Mouse (Mus musculus) granulocyte monocyte progenitor cell, adult 5-6 weeks (primary cell): ENCODE measurements at regions not wholly inside any gene's neighbourhood (a gene's known extent, or its start where the extent isn't known, plus 50 kb on each side); places are given as distances from the start of the nearest gene placed in this dataset.

Source experiments
- ATAC-seq: replicated peaks from 2 replicates; pipeline ENCODE4 v1.8.0; 2016; ENCODE audit warnings: mild to moderate bottlenecking, moderate TSS enrichment, inconsistent platforms; ENCODE audit not compliant: poor library complexity, severe bottlenecking

GRCm38 (mm10) chr12:29177145-29177544, 351.0 kb upstream of the Myt1l start:
- no peak for ATAC-seq

- no peak for ATAC-seq
Measured at GRCm38 (mm10) chr12:29178168-29178895, 349.9 kb upstream of the Myt1l start.

GRCm38 (mm10) chr12:29179405-29179804, 348.8 kb upstream of the Myt1l start:
- no peak for ATAC-seq

GRCm38 (mm10) chr12:29180576-29180975, 347.6 kb upstream of the Myt1l start:
- ATAC-seq = no peak

GRCm38 (mm10) chr12:29187619-29188018, 340.6 kb upstream of the Myt1l start:
- ATAC-seq = no peak

GRCm38 (mm10) chr12:29192391-29192790, 335.8 kb upstream of the Myt1l start:
- ATAC-seq = no peak

- ATAC-seq = no peak
Measured at GRCm38 (mm10) chr12:29211946-29212345, 316.2 kb upstream of the Myt1l start.

- no peak for ATAC-seq
Measured at GRCm38 (mm10) chr12:29213625-29214024, 314.6 kb upstream of the Myt1l start.

GRCm38 (mm10) chr12:29222099-29222498, 306.1 kb upstream of the Myt1l start:
- no peak for ATAC-seq

GRCm38 (mm10) chr12:29226001-29226400, 302.2 kb upstream of the Myt1l start:
- ATAC-seq = no peak

GRCm38 (mm10) chr12:29232492-29233447, 295.4 kb upstream of the Myt1l start:
- no peak for ATAC-seq

- no peak for ATAC-seq
Measured at GRCm38 (mm10) chr12:29236496-29236895, 291.7 kb upstream of the Myt1l start.

- no peak for ATAC-seq
Measured at GRCm38 (mm10) chr12:29237516-29237915, 290.7 kb upstream of the Myt1l start.

GRCm38 (mm10) chr12:29239482-29239881, 288.7 kb upstream of the Myt1l start:
- ATAC-seq = no peak

GRCm38 (mm10) chr12:29239975-29240374, 288.2 kb upstream of the Myt1l start:
- ATAC-seq = no peak

GRCm38 (mm10) chr12:29243087-29243486, 285.1 kb upstream of the Myt1l start:
- no peak for ATAC-seq

- ATAC-seq = no peak
Measured at GRCm38 (mm10) chr12:29246041-29246440, 282.1 kb upstream of the Myt1l start.

GRCm38 (mm10) chr12:29247356-29247755, 280.8 kb upstream of the Myt1l start:
- no peak for ATAC-seq

GRCm38 (mm10) chr12:29248459-29248858, 279.7 kb upstream of the Myt1l start:
- no peak for ATAC-seq

- no peak for ATAC-seq
Measured at GRCm38 (mm10) chr12:29256103-29256502, 272.1 kb upstream of the Myt1l start.

- no peak for ATAC-seq
Measured at GRCm38 (mm10) chr12:29257011-29257734, 271.0 kb upstream of the Myt1l start.
